Mouse (Mus musculus) MEL (cell line): Measurements from ENCODE around the gene Rps11. TPM values are rescaled to one million over a fixed set of nuclear protein-coding genes. Genes with fewer than 3 reads are reported as not detected.

ENCODE experiments used
- DNase-seq: peaks from one replicate; pipeline ENCODE4 v3.0.0; 2011; ENCODE audit warnings: low read depth, low spot score
- H3K27ac ChIP-seq: 2 replicates; pipeline ENCODE4 v1.5.1; 2012; ENCODE audit warnings: low read depth, mild to moderate bottlenecking, control low read depth, low read length, moderate library complexity; ENCODE audit not compliant: control insufficient read depth
- H3K27me3 ChIP-seq, 2 experiments: fragments of 150-350 bp in 1 of 2; sonication (generic) in 1 of 2; 2 replicates each; pipeline ENCODE4 v1.6.1; 2012; ENCODE audit warnings: low read length in 2 of 2, mild to moderate bottlenecking in 2 of 2, improper control_type of control experiment in 1 of 2, moderate library complexity in 1 of 2; ENCODE audit not compliant: insufficient read depth in 2 of 2, control insufficient read depth in 1 of 2
- H3K36me3 ChIP-seq, 2 experiments: 2 replicates each; pipeline ENCODE4 v1.6.1; 2012 to 2014; ENCODE audit warnings: low read length in 2 of 2, improper control_type of control experiment in 1 of 2, inconsistent platforms in 1 of 2, mild to moderate bottlenecking in 1 of 2; ENCODE audit not compliant: insufficient read depth in 2 of 2, control insufficient read depth in 1 of 2
- H3K4me1 ChIP-seq, 2 experiments: fragments of 150-350 bp in 1 of 2; sonication (generic) in 1 of 2; 2 replicates each; pipeline ENCODE4 v1.6.1; 2012; ENCODE audit warnings: low read length in 2 of 2, improper control_type of control experiment in 1 of 2, mild to moderate bottlenecking in 1 of 2; ENCODE audit not compliant: insufficient read depth in 2 of 2, control insufficient read depth in 1 of 2
- H3K4me3 ChIP-seq, 2 experiments: fragments of 150-350 bp in 1 of 2; sonication (generic) in 1 of 2; 2 replicates each; pipeline ENCODE4 v1.5.1; 2012; ENCODE audit warnings: low read depth in 2 of 2, low read length in 2 of 2, mild to moderate bottlenecking in 2 of 2, moderate library complexity in 2 of 2, control low read depth in 1 of 2, improper control_type of control experiment in 1 of 2; ENCODE audit not compliant: control insufficient read depth in 1 of 2, insufficient read depth in 1 of 2
- H3K79me2 ChIP-seq: 2 replicates; pipeline ENCODE4 v1.6.1; 2012; ENCODE audit warnings: mild to moderate bottlenecking, low read length, moderate library complexity; ENCODE audit not compliant: control insufficient read depth, poor library complexity, insufficient read depth
- H3K9ac ChIP-seq: 2 replicates; pipeline ENCODE4 v1.6.1; 2012; ENCODE audit warnings: low read depth, mild to moderate bottlenecking, control low read depth, low read length, moderate library complexity; ENCODE audit not compliant: control insufficient read depth, poor library complexity, severe bottlenecking
- H3K9me3 ChIP-seq: fragments of 150-350 bp; sonication (generic); replicated peaks from 2 replicates; pipeline ENCODE4 v1.6.1; 2012; ENCODE audit warnings: mild to moderate bottlenecking, low read length, improper control_type of control experiment, moderate library complexity; ENCODE audit not compliant: insufficient read depth
- CHD1 ChIP-seq: IDR thresholded peaks from 2 replicates; pipeline ENCODE4 v1.6.1; 2012; ENCODE audit warnings: low read depth, mild to moderate bottlenecking, inconsistent platforms, low read length, improper control_type of control experiment
- CHD2 ChIP-seq: IDR thresholded peaks from 2 replicates; pipeline ENCODE4 v1.6.1; 2011; ENCODE audit warnings: low read length, improper control_type of control experiment
- EP300 ChIP-seq, 2 experiments: IDR thresholded peaks; 2 replicates each; pipeline ENCODE4 v1.6.1; 2011; ENCODE audit warnings: improper control_type of control experiment in 2 of 2, low read length in 2 of 2, low read depth in 1 of 2, mild to moderate bottlenecking in 1 of 2
- GABPA ChIP-seq: IDR thresholded peaks from 2 replicates; pipeline ENCODE4 v1.6.1; 2012; ENCODE audit warnings: low read depth, mild to moderate bottlenecking, inconsistent platforms, low read length, improper control_type of control experiment, moderate library complexity
- JUND ChIP-seq: IDR thresholded peaks from 2 replicates; pipeline ENCODE4 v1.6.1; 2011; ENCODE audit warnings: low read depth, mild to moderate bottlenecking, improper control_type of control experiment, low read length
- KAT2A ChIP-seq: conservative IDR thresholded peaks from 2 replicates; pipeline ENCODE4 v1.6.1; 2012; ENCODE audit warnings: low read depth, low read length, improper control_type of control experiment, inconsistent platforms
- MAX ChIP-seq: IDR thresholded peaks from 2 replicates; pipeline ENCODE4 v1.6.1; 2011; ENCODE audit warnings: low read length, improper control_type of control experiment
- MAZ ChIP-seq: IDR thresholded peaks from 2 replicates; pipeline ENCODE4 v1.6.1; 2012; ENCODE audit warnings: low read depth, mild to moderate bottlenecking, inconsistent platforms, low read length, improper control_type of control experiment
- MEF2A ChIP-seq: IDR thresholded peaks from 2 replicates; pipeline ENCODE4 v1.6.1; 2014; ENCODE audit warnings: low read depth, mild to moderate bottlenecking, inconsistent platforms, low read length, improper control_type of control experiment; ENCODE audit not compliant: poor library complexity, insufficient replicate concordance, severe bottlenecking; ENCODE audit errors: extremely low read depth
- MXI1 ChIP-seq: IDR thresholded peaks from 2 replicates; pipeline ENCODE4 v1.6.1; 2011; ENCODE audit warnings: mild to moderate bottlenecking, low read depth, low read length, improper control_type of control experiment
- MYB ChIP-seq: IDR thresholded peaks from 2 replicates; pipeline ENCODE4 v1.6.1; 2011; ENCODE audit warnings: mild to moderate bottlenecking, low read depth, low read length, improper control_type of control experiment
- NELFE ChIP-seq: IDR thresholded peaks from 2 replicates; pipeline ENCODE4 v1.6.1; 2011; ENCODE audit warnings: low read depth, low read length, improper control_type of control experiment
- NRF1 ChIP-seq: IDR thresholded peaks from 2 replicates; pipeline ENCODE4 v1.6.1; 2014; ENCODE audit warnings: low read depth, mild to moderate bottlenecking, inconsistent platforms, low read length, improper control_type of control experiment, moderate library complexity; ENCODE audit not compliant: poor library complexity, insufficient read depth, severe bottlenecking
- POLR2A ChIP-seq, 2 experiments: IDR thresholded peaks; 2 replicates each; pipeline ENCODE4 v1.6.1; 2011 to 2012; ENCODE audit warnings: low read length in 2 of 2, mild to moderate bottlenecking in 2 of 2, control low read depth in 1 of 2, improper control_type of control experiment in 1 of 2, low read depth in 1 of 2, moderate library complexity in 1 of 2; ENCODE audit not compliant: control insufficient read depth in 1 of 2, insufficient read depth in 1 of 2, poor library complexity in 1 of 2
- POLR2AphosphoS2 ChIP-seq: IDR thresholded peaks from 2 replicates; pipeline ENCODE4 v1.6.1; 2011; ENCODE audit warnings: low read length, improper control_type of control experiment
- POLR2AphosphoS5 ChIP-seq: IDR thresholded peaks from 2 replicates; pipeline ENCODE4 v1.6.1; 2012; ENCODE audit warnings: low read depth, borderline replicate concordance, mild to moderate bottlenecking, inconsistent platforms, low read length, moderate library complexity, mixed read lengths
- RAD21 ChIP-seq: IDR thresholded peaks from 2 replicates; pipeline ENCODE4 v1.6.1; 2011; ENCODE audit warnings: mild to moderate bottlenecking, low read depth, low read length, improper control_type of control experiment
- RCOR1 ChIP-seq: IDR thresholded peaks from 2 replicates; pipeline ENCODE4 v1.6.1; 2012; ENCODE audit warnings: low read depth, mild to moderate bottlenecking, inconsistent platforms, low read length, improper control_type of control experiment
- SIN3A ChIP-seq: IDR thresholded peaks from 2 replicates; pipeline ENCODE4 v1.6.1; 2012; ENCODE audit warnings: low read length, improper control_type of control experiment, inconsistent platforms
- TBP ChIP-seq: IDR thresholded peaks from 2 replicates; pipeline ENCODE4 v1.8.0; 2011; ENCODE audit warnings: low read depth, low read length, improper control_type of control experiment
- TCF12 ChIP-seq: IDR thresholded peaks from 2 replicates; pipeline ENCODE4 v1.6.1; 2014; ENCODE audit warnings: low read depth, mild to moderate bottlenecking, inconsistent platforms, low read length, improper control_type of control experiment, moderate library complexity
- UBTF ChIP-seq: IDR thresholded peaks from 2 replicates; pipeline ENCODE4 v1.6.1; 2012; ENCODE audit warnings: low read depth, mild to moderate bottlenecking, inconsistent platforms, low read length, improper control_type of control experiment, moderate library complexity, borderline replicate concordance; ENCODE audit not compliant: insufficient read depth
- ZC3H11A ChIP-seq: IDR thresholded peaks from 2 replicates; pipeline ENCODE4 v1.6.1; 2012; ENCODE audit warnings: low read depth, mild to moderate bottlenecking, inconsistent platforms, low read length, improper control_type of control experiment
- ZMIZ1 ChIP-seq: IDR thresholded peaks from 2 replicates; pipeline ENCODE4 v1.6.1; 2012; ENCODE audit warnings: low read depth, mild to moderate bottlenecking, inconsistent platforms, low read length, improper control_type of control experiment, moderate library complexity
- ZNF384 ChIP-seq: IDR thresholded peaks from 2 replicates; pipeline ENCODE4 v1.6.1; 2012; ENCODE audit warnings: low read depth, mild to moderate bottlenecking, inconsistent platforms, low read length, improper control_type of control experiment
- polyA plus RNA-seq, 2 experiments: library from polyadenylated mRNA; stranded (reverse) in 1 of 2; unstranded in 1 of 2; fragments of >175 nt in 1 of 2; fragments of >200 nt in 1 of 2; gene quantifications; 2 replicates each; pipeline versions ENCODE4 v1.2.1 to v1.2.4; 2012; ENCODE audit warnings: low replicate concordance in 2 of 2, low read depth in 1 of 2; ENCODE audit not compliant: insufficient read length in 2 of 2, insufficient read depth in 1 of 2, missing spikeins in 1 of 2
- total RNA-seq: library from RNA; depleted of rRNA; stranded (reverse); fragments of 300-350 nt; gene quantifications from 2 replicates; pipeline ENCODE4 v1.2.3, GENCODE M21; 2012

Gene Rps11
- total and polyA plus RNA-seq, 3 experiments, result 2,708 to 5,434 (median 3,189) TPM

DNA sequence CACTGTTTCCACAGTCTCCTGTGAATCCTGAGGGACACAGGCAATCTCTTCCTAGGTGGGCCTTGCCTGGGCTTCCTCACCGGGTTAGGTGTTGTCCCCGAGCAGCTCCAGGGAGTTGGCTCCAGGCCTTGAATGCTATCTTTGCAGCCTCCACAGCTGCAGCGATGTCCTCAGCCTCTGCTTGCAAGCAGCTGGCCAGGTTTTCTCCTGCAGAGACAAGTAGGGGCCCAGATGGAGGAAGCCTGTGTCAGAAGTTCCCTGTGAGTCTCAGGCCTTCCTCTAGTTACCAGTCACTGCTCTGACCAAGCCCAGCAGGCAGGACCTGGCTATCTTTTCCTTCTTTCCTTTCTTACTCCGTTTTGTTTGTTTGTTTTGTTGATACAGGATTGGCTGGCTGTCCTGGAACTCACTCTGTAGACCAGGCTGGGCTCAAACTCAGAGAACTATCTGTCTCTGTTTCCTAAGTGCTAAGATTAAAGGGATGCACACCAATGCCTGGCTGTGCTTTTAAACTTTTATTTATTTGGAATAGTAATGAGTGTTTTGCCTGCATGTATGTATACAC, 24.4 kb upstream of the Rps11 start:
- H3K4me1 ChIP-seq, result no peaks in the 10 kb centered on the region
- no peak overlapping the region for H3K4me3 ChIP-seq
- peaks cover 1% of the 10 kb centered on the region; the same call in 1 of the 2 replicates for H3K79me2 ChIP-seq
- no peak for TF ChIP-seq MXI1
- TF ChIP-seq POLR2AphosphoS2, result no peak
- no peak for TF ChIP-seq TCF12
- TF ChIP-seq MAZ, result no peak
- no peak for TF ChIP-seq KAT2A
- TF ChIP-seq SIN3A, result no peak
- no peak for TF ChIP-seq ZNF384
- TF ChIP-seq ZMIZ1, result no peak
- no peak for TF ChIP-seq POLR2AphosphoS5
- no peak for TF ChIP-seq NELFE
- TF ChIP-seq MAX, result no peak
- no peak for TF ChIP-seq UBTF
- no peak for TF ChIP-seq RCOR1
- TF ChIP-seq MYB, result no peak
- TF ChIP-seq MEF2A, result no peak
- TF ChIP-seq CHD1, result no peak
- no peak for TF ChIP-seq EP300 (IDR thresholded peaks at IDR 0.05; ENCODE audit: low read depth in 1 of 2, low read length in 2 of 2)
- no peak for TF ChIP-seq POLR2A (IDR thresholded peaks at IDR 0.05; ENCODE audit: control insufficient read depth in 1 of 2, insufficient read depth in 1 of 2, low read depth in 1 of 2, low read length in 2 of 2, poor library complexity in 1 of 2)
- no peak for TF ChIP-seq JUND
- no peak for TF ChIP-seq NRF1
- TF ChIP-seq, all 39 proteins: peak for 0
- H3K27me3 ChIP-seq, result no peaks in the 10 kb centered on the region
- DNase-seq, result no peak
- peaks cover 0 to 3% of the 10 kb centered on the region in 2 experiments; a peak in 3 of 4 replicates for H3K36me3 ChIP-seq
- no peak overlapping the region for H3K27ac ChIP-seq
- no peaks in the 10 kb centered on the region for H3K9me3 ChIP-seq
- no peak overlapping the region for H3K9ac ChIP-seq

- Histone ChIP-seq H3K9ac (no peak overlapping the region), H3K79me2 (no peaks in the 10 kb centered on the region), H3K4me3 (no peak overlapping the region), H3K27me3 (no peaks in the 10 kb centered on the region), H3K36me3 (no peaks in the 10 kb centered on the region; a peak in 1 of 4 replicates), H3K27ac (no peak overlapping the region), H3K4me1 (no peaks in the 10 kb centered on the region), H3K9me3 (no peaks in the 10 kb centered on the region)
- TF ChIP-seq SIN3A (no peak), POLR2AphosphoS5 (no peak), RAD21 (no peak), TBP (no peak), CHD1 (no peak), CHD2 (no peak), GABPA (no peak), MYB (no peak), KAT2A (no peak), ZC3H11A (no peak)
- DNase-seq, result no peak
These were observed 23.7 kb upstream of the Rps11 start for GRCm38 (mm10) chr7:45147899-45148298.
